Mouse (Mus musculus) hindbrain, embryonic 10.5 days (tissue): ENCODE measurements at regions not wholly inside any gene's neighbourhood (a gene's known extent, or its start where the extent isn't known, plus 50 kb on each side); places are given as distances from the start of the nearest gene placed in this dataset.

Source experiments
- DNase-seq: peaks from one replicate; pipeline ENCODE4 v3.0.0-alpha.2; 2017; ENCODE audit warnings: low spot score
- H3K27ac ChIP-seq: fragments of 300-500 bp; sonication (generic); 2 replicates; pipeline ENCODE4 v1.5.1; 2016; ENCODE audit warnings: mild to moderate bottlenecking, moderate library complexity
- H3K27me3 ChIP-seq: fragments of 300-500 bp; sonication (generic); 2 replicates; pipeline ENCODE4 v1.6.1; 2016; ENCODE audit warnings: mild to moderate bottlenecking; ENCODE audit not compliant: poor library complexity, insufficient read depth, severe bottlenecking
- H3K36me3 ChIP-seq: fragments of 300-500 bp; sonication (generic); 2 replicates; pipeline ENCODE4 v1.6.1; 2016; ENCODE audit warnings: mild to moderate bottlenecking, moderate library complexity
- H3K4me1 ChIP-seq: fragments of 300-500 bp; sonication (generic); replicated peaks from 2 replicates; pipeline ENCODE4 v1.6.1; 2016; ENCODE audit warnings: mild to moderate bottlenecking
- H3K4me3 ChIP-seq: fragments of 300-500 bp; sonication (generic); 2 replicates; pipeline ENCODE4 v1.5.1; 2016; ENCODE audit warnings: mild to moderate bottlenecking, moderate library complexity
- H3K9me3 ChIP-seq: fragments of 300-500 bp; sonication (generic); 2 replicates; pipeline ENCODE4 v1.6.1; 2016; ENCODE audit warnings: mild to moderate bottlenecking, moderate library complexity
- WGBS: fragments of 180-500 bp; shearing (Covaris S2); methylation state at CpG from one replicate; pipeline ENCODE4 v1.1.7; 2016; 5-methylcytosine and 5-hydroxymethylcytosine counted together

DNA sequence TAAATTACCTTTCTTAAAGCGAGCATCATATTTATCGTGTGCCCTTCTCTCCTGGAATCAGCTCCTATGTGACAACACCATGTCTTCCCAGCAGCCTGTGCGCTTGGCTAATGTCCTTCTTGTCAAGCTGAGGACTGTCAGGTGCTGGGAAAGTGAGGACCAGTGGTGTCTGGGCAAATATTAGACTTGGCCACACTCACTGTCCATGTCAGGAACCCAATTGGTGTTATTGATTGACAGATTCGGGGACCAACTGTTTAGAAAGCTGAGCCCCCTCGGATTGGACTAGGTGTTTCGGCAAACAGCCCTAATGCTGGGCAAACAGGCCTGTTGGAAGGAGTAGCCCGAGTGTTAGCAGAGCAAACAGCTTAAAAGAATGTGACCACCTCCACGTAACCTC, 73.1 kb downstream of the Rplp1 start:
- no peak for DNase-seq
- WGBS: 89% methylated on average over 8 of the region's 8 CpGs
- H3K27ac ChIP-seq: no peak overlapping the region
- H3K9me3 ChIP-seq: no peaks in the 10 kb centered on the region
- no peaks in the 10 kb centered on the region for H3K27me3 ChIP-seq
- H3K36me3 ChIP-seq: no peaks in the 10 kb centered on the region
- no peak overlapping the region for H3K4me3 ChIP-seq
- H3K4me1 ChIP-seq: peaks cover 20% of the 10 kb centered on the region

GRCm38 (mm10) chr9:61840353-61840752, 74.0 kb downstream of the Rplp1 start:
- WGBS: 89% methylated on average over 7 of the region's 7 CpGs
- Histone ChIP-seq H3K9me3 (no peaks in the 10 kb centered on the region), H3K36me3 (no peaks in the 10 kb centered on the region), H3K27ac (no peak overlapping the region), H3K4me3 (no peak overlapping the region), H3K4me1 (peaks cover 20% of the 10 kb centered on the region), H3K27me3 (no peaks in the 10 kb centered on the region)
- no peak for DNase-seq

DNA sequence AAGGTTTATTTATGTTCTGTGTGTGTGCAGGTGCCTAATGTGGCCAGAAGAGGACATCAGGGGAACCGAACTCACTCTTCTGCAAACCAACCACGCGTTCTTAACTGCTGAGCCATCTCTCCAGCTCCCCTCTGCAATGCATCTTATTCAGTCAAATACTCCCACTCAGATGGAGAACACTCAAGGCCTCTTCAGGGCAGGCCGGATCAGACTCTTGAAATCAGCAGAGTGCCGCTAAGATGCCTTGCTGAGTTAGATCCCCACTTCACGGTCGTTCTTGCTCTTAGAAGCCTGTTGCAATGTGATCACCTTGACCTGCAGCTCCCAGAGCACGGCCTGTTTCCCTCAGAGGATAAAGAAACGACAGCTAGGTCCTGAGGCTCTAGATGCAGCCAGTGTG, 81.1 kb downstream of the Rplp1 start:
- Histone ChIP-seq H3K4me3 (no peak overlapping the region), H3K9me3 (no peaks in the 10 kb centered on the region), H3K36me3 (no peaks in the 10 kb centered on the region), H3K27ac (no peak overlapping the region), H3K4me1 (peaks cover 11% of the 10 kb centered on the region; the same call in 1 of the 2 replicates), H3K27me3 (peaks cover 7% of the 10 kb centered on the region; the same call in 1 of the 2 replicates)
- no peak for DNase-seq
- 78% methylated on average over 9 of the region's 9 CpGs for WGBS

GRCm38 (mm10) chr9:61830236-61830635, 84.1 kb downstream of the Rplp1 start:
- H3K9me3 ChIP-seq: no peaks in the 10 kb centered on the region
- no peaks in the 10 kb centered on the region for H3K36me3 ChIP-seq
- H3K27ac ChIP-seq: no peak overlapping the region
- H3K4me3 ChIP-seq: no peak overlapping the region
- peak; percentile 15 for DNase-seq
- peaks cover 11% of the 10 kb centered on the region; the same call in 1 of the 2 replicates for H3K4me1 ChIP-seq
- peaks cover 7% of the 10 kb centered on the region; the same call in 1 of the 2 replicates for H3K27me3 ChIP-seq
- WGBS: 77% methylated on average over 7 of the region's 7 CpGs

DNA sequence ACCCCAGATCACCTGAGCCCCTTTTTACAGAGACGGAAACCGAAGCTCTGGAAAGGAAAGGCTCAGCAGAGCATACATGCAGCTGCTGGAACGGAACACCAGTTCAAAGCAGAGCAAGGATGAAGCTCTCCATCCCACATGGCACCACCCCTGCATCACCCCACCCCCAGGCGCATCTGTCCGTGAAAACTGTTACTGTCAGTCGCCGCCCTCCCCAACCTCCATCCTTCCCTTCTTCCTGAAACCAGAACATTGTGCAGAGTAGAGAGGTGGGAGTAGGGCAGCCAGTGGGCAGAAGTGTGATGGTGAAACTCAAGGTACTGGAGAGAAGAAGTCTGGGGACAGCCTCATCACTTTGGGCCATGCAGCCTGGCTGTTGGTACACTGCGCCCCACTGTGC, 84.6 kb downstream of the Rplp1 start:
- H3K36me3 ChIP-seq: no peaks in the 10 kb centered on the region
- no peaks in the 10 kb centered on the region for H3K9me3 ChIP-seq
- H3K4me1 ChIP-seq: peaks cover 11% of the 10 kb centered on the region; the same call in 1 of the 2 replicates
- H3K4me3 ChIP-seq: no peak overlapping the region
- DNase-seq: no peak
- peaks cover 7% of the 10 kb centered on the region; the same call in 1 of the 2 replicates for H3K27me3 ChIP-seq
- no peak overlapping the region for H3K27ac ChIP-seq
- WGBS: 83% methylated on average over 8 of the region's 8 CpGs

GRCm38 (mm10) chr9:61829301-61829700, 85.0 kb downstream of the Rplp1 start:
- Histone ChIP-seq H3K36me3 (no peaks in the 10 kb centered on the region), H3K27me3 (peaks cover 7% of the 10 kb centered on the region; the same call in 1 of the 2 replicates), H3K4me1 (peaks cover 11% of the 10 kb centered on the region; the same call in 1 of the 2 replicates), H3K27ac (no peak overlapping the region), H3K9me3 (no peaks in the 10 kb centered on the region), H3K4me3 (no peak overlapping the region)
- DNase-seq: no peak
- 81% methylated on average over 3 of the region's 3 CpGs for WGBS

GRCm38 (mm10) chr9:61827721-61828120, 86.6 kb downstream of the Rplp1 start:
- Histone ChIP-seq H3K4me1 (0 out of 2 replicates have a peak, but pooled peaks cover 7% of the 10 kb centered on the region), H3K27ac (no peak overlapping the region), H3K9me3 (0 out of 2 replicates have a peak, but pooled peaks cover 3% of the 10 kb centered on the region), H3K27me3 (peaks cover 7% of the 10 kb centered on the region; the same call in 1 of the 2 replicates), H3K36me3 (no peaks in the 10 kb centered on the region), H3K4me3 (no peak overlapping the region)
- WGBS: 91% methylated on average over 4 of the region's 4 CpGs
- DNase-seq: no peak

GRCm38 (mm10) chr9:61827014-61827413, 87.3 kb downstream of the Rplp1 start:
- Histone ChIP-seq H3K27me3 (peaks cover 7% of the 10 kb centered on the region; the same call in 1 of the 2 replicates), H3K27ac (no peak overlapping the region), H3K4me1 (0 out of 2 replicates have a peak, but pooled peaks cover 7% of the 10 kb centered on the region), H3K4me3 (no peak overlapping the region), H3K9me3 (0 out of 2 replicates have a peak, but pooled peaks cover 3% of the 10 kb centered on the region), H3K36me3 (no peaks in the 10 kb centered on the region)
- WGBS: 85% methylated on average over 2 of the region's 2 CpGs
- DNase-seq: no peak

DNA sequence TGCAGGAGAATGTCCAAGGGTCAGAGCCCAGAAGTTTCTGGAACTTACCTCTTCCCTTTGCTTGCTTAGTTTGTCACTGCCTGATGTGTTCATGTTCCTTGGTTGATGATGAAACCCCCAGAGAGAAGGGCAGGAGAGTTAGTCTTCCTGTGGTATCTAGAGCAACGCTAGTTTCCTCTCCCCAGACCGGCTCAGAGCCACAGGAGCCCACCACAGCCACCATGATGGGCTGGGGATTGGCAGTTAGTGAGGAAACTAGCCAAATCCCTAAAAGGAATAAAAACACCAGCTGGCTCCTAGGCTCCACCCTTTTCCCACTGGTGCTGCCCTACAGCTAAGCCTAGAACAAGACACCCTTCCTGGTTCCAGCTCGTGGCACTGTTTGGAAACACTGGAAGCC, 87.9 kb downstream of the Rplp1 start:
- WGBS: 72% methylated on average over 3 of the region's 3 CpGs
- Histone ChIP-seq H3K4me3 (no peak overlapping the region), H3K36me3 (no peaks in the 10 kb centered on the region), H3K27ac (no peak overlapping the region), H3K9me3 (0 out of 2 replicates have a peak, but pooled peaks cover 3% of the 10 kb centered on the region), H3K4me1 (0 out of 2 replicates have a peak, but pooled peaks cover 7% of the 10 kb centered on the region), H3K27me3 (peaks cover 7% of the 10 kb centered on the region; the same call in 1 of the 2 replicates)
- no peak for DNase-seq

DNA sequence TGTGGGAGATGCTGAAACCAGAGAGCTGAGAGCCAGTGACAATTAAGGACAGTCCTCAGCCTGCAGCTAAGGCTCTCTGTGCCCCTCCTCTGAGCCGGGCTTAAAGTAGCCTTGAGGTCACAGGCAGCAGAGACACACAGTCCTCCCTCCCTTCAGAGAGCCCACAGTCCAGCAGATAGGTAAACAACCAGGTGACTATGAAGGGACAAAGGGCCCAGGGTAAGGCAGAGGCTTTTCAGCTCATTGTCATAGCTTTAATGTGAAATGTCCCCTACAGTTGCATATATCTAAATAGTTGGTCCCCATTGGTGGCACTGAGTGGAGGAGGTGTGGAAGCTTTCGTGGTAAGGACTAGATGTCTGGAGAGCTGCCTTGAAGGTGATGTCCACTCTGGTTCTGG, 88.5 kb downstream of the Rplp1 start:
- H3K36me3 ChIP-seq: no peaks in the 10 kb centered on the region
- H3K27ac ChIP-seq: no peak overlapping the region
- no peak for DNase-seq
- H3K9me3 ChIP-seq: 0 out of 2 replicates have a peak, but pooled peaks cover 3% of the 10 kb centered on the region
- peaks cover 7% of the 10 kb centered on the region; the same call in 1 of the 2 replicates for H3K27me3 ChIP-seq
- 0 out of 2 replicates have a peak, but pooled peaks cover 7% of the 10 kb centered on the region for H3K4me1 ChIP-seq
- no peak overlapping the region for H3K4me3 ChIP-seq
- WGBS: 85% methylated on average over 2 of the region's 2 CpGs

- 0 out of 2 replicates have a peak, but pooled peaks cover 2% of the 10 kb centered on the region for H3K27me3 ChIP-seq
- 83% methylated on average over 1 of the region's 1 CpGs for WGBS
- H3K4me3 ChIP-seq: no peak overlapping the region
- H3K9me3 ChIP-seq: 0 out of 2 replicates have a peak, but pooled peaks cover 3% of the 10 kb centered on the region
- no peak overlapping the region; the same call in 1 of the 2 replicates for H3K27ac ChIP-seq
- no peaks in the 10 kb centered on the region for H3K36me3 ChIP-seq
- H3K4me1 ChIP-seq: peaks cover 13% of the 10 kb centered on the region
- no peak for DNase-seq
Observed at GRCm38 (mm10) chr9:61819836-61820235, 94.5 kb downstream of the Rplp1 start.

GRCm38 (mm10) chr9:61816589-61817179, 97.7 kb downstream of the Rplp1 start:
- H3K27me3 ChIP-seq: peaks cover 6% of the 10 kb centered on the region; the same call in 1 of the 2 replicates
- no peaks in the 10 kb centered on the region for H3K9me3 ChIP-seq
- no peak overlapping the region for H3K4me3 ChIP-seq
- no peak overlapping the region for H3K27ac ChIP-seq
- DNase-seq: no peak
- peaks cover 13% of the 10 kb centered on the region for H3K4me1 ChIP-seq
- H3K36me3 ChIP-seq: no peaks in the 10 kb centered on the region
- WGBS: 85% methylated on average over 11 of the region's 11 CpGs

DNA sequence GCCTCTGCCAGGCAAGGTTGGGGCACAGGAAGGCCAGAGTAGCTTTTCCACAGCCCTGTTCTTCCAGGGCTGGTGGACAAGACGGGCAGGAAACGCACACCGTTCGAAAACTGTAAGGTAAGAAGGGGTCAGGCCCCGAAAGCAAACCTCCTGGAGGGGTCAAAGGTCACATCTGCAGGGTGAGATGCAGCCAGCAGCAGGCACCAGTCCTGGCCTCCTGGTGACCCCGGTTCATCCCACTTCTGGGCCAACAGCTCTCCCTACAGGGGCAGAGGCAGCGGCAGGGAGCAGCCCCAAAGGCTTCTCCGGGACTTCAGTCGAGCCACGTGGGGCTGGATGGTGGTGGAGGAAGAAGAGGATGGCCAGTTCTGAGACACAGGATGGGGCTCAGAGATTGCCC, 98.3 kb downstream of the Rplp1 start:
- peaks cover 6% of the 10 kb centered on the region; the same call in 1 of the 2 replicates for H3K27me3 ChIP-seq
- H3K4me1 ChIP-seq: peaks cover 13% of the 10 kb centered on the region
- H3K4me3 ChIP-seq: no peak overlapping the region
- no peaks in the 10 kb centered on the region for H3K9me3 ChIP-seq
- no peaks in the 10 kb centered on the region for H3K36me3 ChIP-seq
- H3K27ac ChIP-seq: peak overlapping the region; percentile 42; the same call in 1 of the 2 replicates
- WGBS: 34% methylated on average over 10 of the region's 10 CpGs
- DNase-seq: peak; percentile 45
